Mouse (Mus musculus) embryonic facial prominence, embryonic 11.5 days (tissue): ENCODE data around the gene Hmgn2. TPM values are rescaled to one million over a fixed set of nuclear protein-coding genes. Genes with fewer than 3 reads are reported as not detected.

Experiments used
- ATAC-seq: fragments of 200-750 bp; cut with Nextera tagmentation; replicated peaks from 2 replicates; pipeline ENCODE4 v1.8.0; 2017; ENCODE audit warnings: low read depth; ENCODE audit not compliant: insufficient number of reproducible peaks, low FRiP score, low TSS enrichment
- DNase-seq: peaks from one replicate; pipeline ENCODE4 v3.0.0-alpha.2; 2015; ENCODE audit warnings: low spot score
- H3K27ac ChIP-seq: fragments of 300-500 bp; sonication (generic); replicated peaks from 2 replicates; pipeline ENCODE4 v1.5.1; 2014; ENCODE audit warnings: mild to moderate bottlenecking, low read depth, low read length, control low read depth
- H3K27me3 ChIP-seq: fragments of 300-500 bp; sonication (generic); 2 replicates; pipeline ENCODE4 v1.6.1; 2014; ENCODE audit warnings: mild to moderate bottlenecking, low read length, moderate library complexity, mixed read lengths; ENCODE audit not compliant: control insufficient read depth, insufficient read depth
- H3K36me3 ChIP-seq: fragments of 300-500 bp; sonication (generic); replicated peaks from 2 replicates; pipeline ENCODE4 v1.6.1; 2014; ENCODE audit warnings: low read depth, mild to moderate bottlenecking, low read length, moderate library complexity, mixed read lengths; ENCODE audit not compliant: control insufficient read depth, insufficient read depth
- H3K4me1 ChIP-seq: fragments of 300-500 bp; sonication (generic); 2 replicates; pipeline ENCODE4 v1.6.1; 2014; ENCODE audit warnings: low read length, mixed read lengths; ENCODE audit not compliant: control insufficient read depth, insufficient read depth
- H3K4me2 ChIP-seq: fragments of 300-500 bp; sonication (generic); 2 replicates; pipeline ENCODE4 v1.6.1; 2014; ENCODE audit warnings: low read depth, mild to moderate bottlenecking, control low read depth, low read length, moderate library complexity
- H3K4me3 ChIP-seq: fragments of 300-500 bp; sonication (generic); 2 replicates; pipeline ENCODE4 v1.5.1; 2014; ENCODE audit warnings: low read depth, low read length, control low read depth
- H3K9ac ChIP-seq: fragments of 300-500 bp; sonication (generic); replicated peaks from 2 replicates; pipeline ENCODE4 v1.6.1; 2014; ENCODE audit warnings: mild to moderate bottlenecking, control low read depth, low read length
- H3K9me3 ChIP-seq: fragments of 300-500 bp; sonication (generic); replicated peaks from 2 replicates; pipeline ENCODE4 v1.6.1; 2016; ENCODE audit warnings: mild to moderate bottlenecking, low read length, inconsistent platforms, mixed read lengths; ENCODE audit not compliant: control insufficient read depth
- WGBS: fragments of 180-500 bp; shearing (Covaris S2); extraction: QIAGEN DNeasy Blood & Tissue Kit; methylation state at CpG from one replicate; pipeline ENCODE4 v1.1.7; 2014; 5-methylcytosine and 5-hydroxymethylcytosine counted together
- polyA plus RNA-seq: library from polyadenylated mRNA; unstranded; fragments of >200 nt; fragmentation: Nextera tagmentation; extraction: Ambion mirVana; gene quantifications from 2 replicates; pipeline ENCODE4 v1.2.1, GENCODE M21; 2014

The Hmgn2 gene
- polyA plus RNA-seq, 1 experiment from 2014 or later: 3,970 TPM

- Histone ChIP-seq H3K4me3 (no peak overlapping the region), H3K4me1 (no peaks in the 10 kb centered on the region), H3K27me3 (no peaks in the 10 kb centered on the region), H3K36me3 (no peaks in the 10 kb centered on the region), H3K27ac (no peak overlapping the region), H3K4me2 (no peak overlapping the region), H3K9me3 (no peaks in the 10 kb centered on the region), H3K9ac (no peak overlapping the region)
- DNase-seq (no peak), ATAC-seq (no peak)
- 93% methylated on average over 3 of the region's 3 CpGs for WGBS
Measured at GRCm38 (mm10) chr4:134006845-134007244, 38.4 kb upstream of the Hmgn2 start.

- Histone ChIP-seq H3K27me3 (no peaks in the 10 kb centered on the region), H3K4me3 (no peak overlapping the region), H3K4me1 (no peaks in the 10 kb centered on the region), H3K9me3 (no peaks in the 10 kb centered on the region), H3K9ac (no peak overlapping the region), H3K36me3 (no peaks in the 10 kb centered on the region), H3K27ac (no peak overlapping the region), H3K4me2 (no peak overlapping the region; the same call in 1 of the 2 replicates)
- ATAC-seq (no peak), DNase-seq (no peak)
- 85% methylated on average over 12 of the region's 12 CpGs for WGBS
Measured at GRCm38 (mm10) chr4:134005581-134006358, 37.3 kb upstream of the Hmgn2 start.

GRCm38 (mm10) chr4:134002903-134003302 is 34.5 kb upstream of the Hmgn2 start:
- H3K4me3 ChIP-seq: no peak overlapping the region
- no peaks in the 10 kb centered on the region for H3K9me3 ChIP-seq
- H3K27ac ChIP-seq: no peak overlapping the region
- no peaks in the 10 kb centered on the region for H3K4me1 ChIP-seq
- no peaks in the 10 kb centered on the region for H3K27me3 ChIP-seq
- H3K9ac ChIP-seq: no peak overlapping the region
- H3K4me2 ChIP-seq: no peak overlapping the region
- no peak for ATAC-seq
- H3K36me3 ChIP-seq: no peaks in the 10 kb centered on the region
- 48% methylated on average over 5 of the region's 5 CpGs for WGBS
- DNase-seq: peak; percentile 24

GRCm38 (mm10) chr4:134002246-134002645 is 33.8 kb upstream of the Hmgn2 start:
- Histone ChIP-seq H3K4me1 (no peaks in the 10 kb centered on the region), H3K4me2 (no peak overlapping the region), H3K27ac (no peak overlapping the region), H3K9ac (no peak overlapping the region), H3K27me3 (no peaks in the 10 kb centered on the region), H3K4me3 (no peak overlapping the region), H3K9me3 (no peaks in the 10 kb centered on the region), H3K36me3 (no peaks in the 10 kb centered on the region)
- ATAC-seq (no peak), DNase-seq (no peak)
- WGBS: 48% methylated on average over 4 of the region's 4 CpGs

- Histone ChIP-seq H3K9me3 (no peaks in the 10 kb centered on the region), H3K27ac (no peak overlapping the region), H3K4me3 (no peak overlapping the region), H3K9ac (no peak overlapping the region), H3K27me3 (no peaks in the 10 kb centered on the region), H3K36me3 (no peaks in the 10 kb centered on the region), H3K4me1 (no peaks in the 10 kb centered on the region), H3K4me2 (no peak overlapping the region)
- 38% methylated on average over 10 of the region's 10 CpGs for WGBS
- ATAC-seq: no peak
- DNase-seq: no peak
Measured at GRCm38 (mm10) chr4:134001710-134002109, 33.3 kb upstream of the Hmgn2 start.

- peak within 1 kb of the TSS; percentile 70 for H3K9ac ChIP-seq
- H3K9me3 ChIP-seq: no peaks in the 10 kb centered on the region
- no peaks in the 10 kb centered on the region for H3K4me1 ChIP-seq
- peak within 1 kb of the TSS; percentile 66 for H3K4me2 ChIP-seq
- H3K27me3 ChIP-seq: no peaks in the 10 kb centered on the region
- ATAC-seq (peak; percentile 94), DNase-seq (peak; percentile 100)
- H3K36me3 ChIP-seq: no peaks in the 10 kb centered on the region
- 1% methylated on average over 49 of the region's 49 CpGs for WGBS
- H3K27ac ChIP-seq: no peak within 1 kb of the TSS
- H3K4me3 ChIP-seq: peak within 1 kb of the TSS; percentile 69
Measured at GRCm38 (mm10) chr4:134000466-134001438, 32.3 kb upstream of the Hmgn2 start, which contains the start of gene Dhdds. Gene Dhdds (minus strand): TSS chr4:134000918.

- Histone ChIP-seq H3K9me3 (no peaks in the 10 kb centered on the region), H3K4me1 (no peaks in the 10 kb centered on the region), H3K9ac (no peak overlapping the region), H3K27ac (no peak overlapping the region), H3K27me3 (no peaks in the 10 kb centered on the region), H3K4me2 (no peak overlapping the region), H3K36me3 (peaks cover 2% of the 10 kb centered on the region; the same call in 1 of the 2 replicates), H3K4me3 (no peak overlapping the region)
- WGBS: 90% methylated on average over 8 of the region's 8 CpGs
- ATAC-seq (no peak), DNase-seq (no peak)
Measured at GRCm38 (mm10) chr4:133994697-133995096, 26.2 kb upstream of the Hmgn2 start.
